Mouse (Mus musculus): ENCODE results near the gene Pitpnm2.

GRCm38 (mm10) chr5:124082941-124083688 is 166.4 kb downstream of the Pitpnm2 start:
- TF ChIP-seq CTCF (IDR thresholded peaks at IDR 0.05; ENCODE audit: low read depth, low read length), result no peak
- TF ChIP-seq POLR2A (IDR thresholded peaks at IDR 0.05; ENCODE audit: borderline replicate concordance, low read depth, low read length), result no peak
